Mouse (Mus musculus): ENCODE results near the gene Mlxipl. TPM values are rescaled to one million over a fixed set of nuclear protein-coding genes. Genes with fewer than 3 reads are reported as not detected.
A peak's percentile ranks its signal among the peaks of the same experiment; 100 is the strongest.
"Not testable (repeated sequence)": the region's sequence is repeated elsewhere in the genome, so short reads cannot be mapped to it uniquely, and the experiment has no call there.

Gene Mlxipl
- 0.59 and 1.0 TPM in 2 replicates for polyA plus RNA-seq (2016; fragmentation: Nextera tagmentation; extraction: Ambion mirVana)

DNA sequence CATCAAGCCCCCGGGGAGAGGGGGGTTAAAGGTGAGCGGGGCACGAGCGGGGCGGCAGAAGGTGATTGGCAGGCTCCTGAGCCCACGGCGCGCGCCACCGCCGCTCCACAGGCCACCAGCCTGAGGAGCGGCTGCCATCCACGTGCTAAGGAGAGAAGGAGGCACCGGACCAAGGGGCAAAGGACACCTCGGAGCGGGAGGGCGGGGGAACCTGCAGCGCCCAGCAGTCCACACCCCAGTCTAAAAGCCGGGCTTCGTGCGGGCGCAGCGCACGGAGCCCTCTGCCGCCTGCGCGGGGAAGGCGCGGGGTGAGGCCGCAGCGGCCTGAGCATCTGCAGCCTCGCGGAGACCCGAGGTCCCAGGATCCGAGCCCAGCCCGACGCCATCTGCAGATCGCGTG is at the start of gene Mlxipl:
Mlxipl (plus strand) TSS at position 238 of the 400 bp plus-strand sequence.
- ATAC-seq (ENCODE audit: insufficient number of reproducible peaks, low FRiP score), result no peak
- 3% methylated on average over 39 of the region's 39 CpGs for WGBS
- no peak within 1 kb of the TSS for H3K27ac ChIP-seq (ENCODE audit: poor library complexity, severe bottlenecking)
- peak within 1 kb of the TSS; percentile 35 for H3K4me2 ChIP-seq
- no peaks in the 10 kb centered on the region for H3K36me3 ChIP-seq
- peaks cover 80% of the 10 kb centered on the region for H3K27me3 ChIP-seq (replicated peaks)
- H3K9ac ChIP-seq, result 0 out of 2 replicates have a peak within 1 kb of the TSS, but pooled peaks have one; percentile 4
- H3K4me1 ChIP-seq (replicated peaks), result 0 out of 2 replicates have a peak, but pooled peaks cover 2% of the 10 kb centered on the region
- H3K9me3 ChIP-seq (replicated peaks), result no peaks in the 10 kb centered on the region
- peak within 1 kb of the TSS; percentile 9 for H3K4me3 ChIP-seq

- H3K4me1 ChIP-seq (replicated peaks), result peaks cover 23% of the 10 kb centered on the region
- no peak overlapping the region for H3K4me2 ChIP-seq
- no peak for ATAC-seq (ENCODE audit: insufficient number of reproducible peaks, low FRiP score)
- H3K9ac ChIP-seq, result peak overlapping the region; percentile 42
- H3K9me3 ChIP-seq (replicated peaks), result no peaks in the 10 kb centered on the region
- no peak overlapping the region for H3K4me3 ChIP-seq
- no peaks in the 10 kb centered on the region for H3K27me3 ChIP-seq (replicated peaks)
- no peak overlapping the region for H3K27ac ChIP-seq (ENCODE audit: poor library complexity, severe bottlenecking)
- H3K36me3 ChIP-seq, result peaks cover 56% of the 10 kb centered on the region
- 25% methylated on average over 6 of the region's 6 CpGs for WGBS
These were observed 49.6 kb upstream of the Mlxipl start for GRCm38 (mm10) chr5:135040059-135040458.

- Histone ChIP-seq H3K4me3 (no peak overlapping the region), H3K4me2 (no peak overlapping the region), H3K27me3 (replicated peaks) (no peaks in the 10 kb centered on the region), H3K27ac (ENCODE audit: poor library complexity, severe bottlenecking) (no peak overlapping the region), H3K4me1 (replicated peaks) (peaks cover 18% of the 10 kb centered on the region), H3K9me3 (replicated peaks) (no peaks in the 10 kb centered on the region), H3K36me3 (peaks cover 63% of the 10 kb centered on the region), H3K9ac (peak overlapping the region; percentile 42; the same call in 1 of the 2 replicates)
- ATAC-seq (ENCODE audit: insufficient number of reproducible peaks, low FRiP score), result no peak
- WGBS, result 33% methylated on average over 11 of the region's 11 CpGs
These were observed 48.9 kb upstream of the Mlxipl start for GRCm38 (mm10) chr5:135040777-135041176.

GRCm38 (mm10) chr5:135042105-135042788 is 47.4 kb upstream of the Mlxipl start:
- Histone ChIP-seq H3K4me2 (peak overlapping the region; percentile 21; the same call in 1 of the 2 replicates), H3K27me3 (replicated peaks) (no peaks in the 10 kb centered on the region), H3K4me1 (replicated peaks) (peaks cover 18% of the 10 kb centered on the region), H3K9me3 (replicated peaks) (no peaks in the 10 kb centered on the region), H3K27ac (ENCODE audit: poor library complexity, severe bottlenecking) (no peak overlapping the region), H3K36me3 (peaks cover 71% of the 10 kb centered on the region), H3K4me3 (no peak overlapping the region), H3K9ac (no peak overlapping the region)
- 44% methylated on average over 20 of the region's 21 CpGs for WGBS
- no peak for ATAC-seq (ENCODE audit: insufficient number of reproducible peaks, low FRiP score)

DNA sequence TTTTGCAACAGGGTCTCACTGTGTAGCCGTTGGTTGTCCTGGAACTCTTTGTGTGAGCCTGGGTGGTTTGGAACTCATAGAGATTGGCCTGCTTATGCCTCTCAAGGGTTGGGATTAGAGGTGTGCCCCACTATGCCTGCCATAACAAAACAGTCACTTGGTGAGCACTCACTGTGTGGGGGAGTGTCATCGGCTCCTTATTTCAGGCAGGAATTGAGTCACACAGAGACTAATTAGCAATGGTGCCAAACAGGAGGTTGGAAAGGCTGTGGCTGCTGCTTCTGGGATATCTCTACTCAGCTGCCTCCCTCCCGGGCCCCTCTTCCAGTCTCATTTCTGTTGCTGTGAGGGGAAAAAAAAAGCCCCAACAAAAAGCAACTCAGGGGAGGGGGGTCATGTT is 45.1 kb upstream of the Mlxipl start:
- 88% methylated on average over 3 of the region's 3 CpGs for WGBS
- no peak overlapping the region for H3K9ac ChIP-seq
- ATAC-seq (ENCODE audit: insufficient number of reproducible peaks, low FRiP score), result no peak
- H3K4me2 ChIP-seq, result no peak overlapping the region
- no peak overlapping the region for H3K27ac ChIP-seq (ENCODE audit: poor library complexity, severe bottlenecking)
- peaks cover 68% of the 10 kb centered on the region for H3K36me3 ChIP-seq
- peaks cover 15% of the 10 kb centered on the region for H3K4me1 ChIP-seq (replicated peaks)
- H3K9me3 ChIP-seq (replicated peaks), result no peaks in the 10 kb centered on the region
- H3K27me3 ChIP-seq (replicated peaks), result no peaks in the 10 kb centered on the region
- no peak overlapping the region for H3K4me3 ChIP-seq

GRCm38 (mm10) chr5:135048539-135048938 is 41.2 kb upstream of the Mlxipl start:
- WGBS, result 91% methylated on average over 5 of the region's 5 CpGs
- Histone ChIP-seq H3K9me3 (replicated peaks) (no peaks in the 10 kb centered on the region), H3K4me3 (no peak overlapping the region), H3K36me3 (peaks cover 86% of the 10 kb centered on the region), H3K4me2 (no peak overlapping the region), H3K4me1 (replicated peaks) (no peaks in the 10 kb centered on the region), H3K27me3 (replicated peaks) (no peaks in the 10 kb centered on the region), H3K27ac (ENCODE audit: poor library complexity, severe bottlenecking) (no peak overlapping the region), H3K9ac (no peak overlapping the region)
- no peak for ATAC-seq (ENCODE audit: insufficient number of reproducible peaks, low FRiP score)

DNA sequence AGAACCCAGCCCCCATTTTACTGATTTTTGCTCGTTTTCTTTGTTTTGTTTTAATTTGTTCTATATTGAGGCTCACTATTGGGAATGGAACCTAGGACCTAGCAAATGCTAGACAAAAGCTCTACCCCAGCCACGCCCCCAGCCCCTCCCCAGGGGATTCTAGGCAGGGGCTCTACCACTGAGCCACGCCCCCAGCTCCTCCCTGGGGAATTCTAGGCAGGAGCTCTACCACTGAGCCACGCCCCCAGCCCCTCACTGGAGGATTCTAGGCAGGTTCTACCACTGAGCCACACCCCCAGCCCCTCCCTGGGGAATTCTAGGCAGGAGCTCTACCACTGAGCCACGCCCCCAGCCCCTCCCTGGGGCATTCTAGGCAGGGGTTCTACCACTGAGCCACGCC is 40.4 kb upstream of the Mlxipl start:
- not testable (repeated sequence) for H3K9me3 ChIP-seq (replicated peaks); H3K27ac ChIP-seq (ENCODE audit: poor library complexity, severe bottlenecking); H3K9ac ChIP-seq; H3K27me3 ChIP-seq (replicated peaks); H3K4me2 ChIP-seq; H3K4me3 ChIP-seq; ATAC-seq (ENCODE audit: insufficient number of reproducible peaks, low FRiP score); H3K4me1 ChIP-seq (replicated peaks)
- WGBS, result 85% methylated on average over 6 of the region's 6 CpGs
- peaks cover 90% of the 10 kb centered on the region for H3K36me3 ChIP-seq

GRCm38 (mm10) chr5:135053356-135053755 is 36.3 kb upstream of the Mlxipl start:
- H3K4me1 ChIP-seq (replicated peaks), result no peaks in the 10 kb centered on the region
- H3K27me3 ChIP-seq (replicated peaks), result no peaks in the 10 kb centered on the region
- H3K4me2 ChIP-seq, result no peak overlapping the region
- no peak overlapping the region for H3K27ac ChIP-seq (ENCODE audit: poor library complexity, severe bottlenecking)
- H3K4me3 ChIP-seq, result no peak overlapping the region
- H3K9ac ChIP-seq, result 0 out of 2 replicates have a peak overlapping the region, but pooled peaks have one; percentile 6
- no peak for ATAC-seq (ENCODE audit: insufficient number of reproducible peaks, low FRiP score)
- WGBS, result 67% methylated on average over 12 of the region's 12 CpGs
- H3K9me3 ChIP-seq (replicated peaks), result no peaks in the 10 kb centered on the region
- H3K36me3 ChIP-seq, result peaks cover 93% of the 10 kb centered on the region

DNA sequence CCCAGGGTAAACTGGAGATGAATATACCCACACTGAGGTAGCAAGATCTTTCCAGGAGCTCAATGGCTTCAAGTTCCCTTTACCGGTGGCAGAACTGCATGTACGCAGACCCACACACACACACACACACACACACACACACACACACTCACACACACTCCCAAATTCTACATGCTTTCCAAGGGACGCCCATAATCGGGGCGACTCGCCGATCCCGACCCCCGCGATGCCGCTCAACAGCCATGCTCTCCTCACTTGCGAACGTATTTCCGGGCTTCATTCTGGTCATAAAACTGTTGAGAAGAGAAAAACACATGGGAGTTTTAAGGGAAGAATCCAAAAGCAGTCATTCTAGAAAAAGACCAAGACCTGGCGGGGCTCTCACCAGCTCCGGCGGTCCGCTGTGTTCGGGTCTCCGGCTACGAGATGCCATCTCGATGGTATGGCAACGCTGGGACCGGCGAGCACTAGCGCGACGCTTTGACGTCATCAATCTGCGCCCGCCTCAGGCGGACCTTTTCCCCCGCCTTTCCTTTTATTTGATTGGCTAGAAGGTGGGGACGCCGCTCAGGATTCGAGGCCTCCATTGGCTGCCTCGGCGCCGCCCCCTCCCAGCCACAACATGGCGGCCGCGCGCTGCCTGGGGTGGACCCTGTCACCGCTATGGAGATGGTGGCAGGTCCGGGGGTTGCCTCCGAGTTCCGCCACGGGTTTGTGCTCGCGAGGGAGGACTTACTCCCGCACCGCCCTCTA is 25.9 kb upstream of the Mlxipl start, which contains the start of gene Dnajc30:
Dnajc30 (plus strand) TSS at position 574 of the 753 bp plus-strand sequence.
- peaks cover 59% of the 10 kb centered on the region for H3K36me3 ChIP-seq
- WGBS, result under 1% methylated on average over 52 of the region's 52 CpGs
- peaks cover 21% of the 10 kb centered on the region for H3K4me1 ChIP-seq (replicated peaks)
- peak; percentile 98 for ATAC-seq (ENCODE audit: insufficient number of reproducible peaks, low FRiP score)
- no peaks in the 10 kb centered on the region for H3K27me3 ChIP-seq (replicated peaks)
- H3K9ac ChIP-seq, result peak within 1 kb of the TSS; percentile 91
- peak within 1 kb of the TSS; percentile 94 for H3K4me3 ChIP-seq
- peak within 1 kb of the TSS; percentile 94 for H3K4me2 ChIP-seq
- no peak within 1 kb of the TSS for H3K27ac ChIP-seq (ENCODE audit: poor library complexity, severe bottlenecking)
- H3K9me3 ChIP-seq (replicated peaks), result no peaks in the 10 kb centered on the region

DNA sequence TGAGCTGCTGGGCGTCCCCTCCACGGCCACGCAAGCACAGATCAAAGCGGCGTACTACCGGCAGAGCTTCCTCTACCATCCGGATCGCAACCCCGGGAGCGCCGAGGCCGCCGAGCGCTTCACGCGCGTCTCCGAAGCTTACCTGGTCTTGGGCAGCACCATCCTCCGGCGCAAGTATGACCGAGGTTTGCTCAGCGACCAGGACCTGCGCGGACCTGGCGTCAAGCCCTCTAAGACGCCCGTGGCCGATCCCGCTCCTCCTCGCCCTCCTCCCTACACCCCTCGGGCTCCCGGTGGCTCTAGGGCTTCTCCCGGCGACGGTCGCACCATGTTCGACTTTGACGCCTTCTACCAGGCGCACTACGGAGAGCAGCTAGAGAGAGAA is 25.3 kb upstream of the Mlxipl start:
- Histone ChIP-seq H3K9ac (peak overlapping the region; percentile 91), H3K36me3 (peaks cover 53% of the 10 kb centered on the region), H3K4me3 (peak overlapping the region; percentile 94), H3K4me2 (peak overlapping the region; percentile 94), H3K4me1 (replicated peaks) (peaks cover 21% of the 10 kb centered on the region), H3K9me3 (replicated peaks) (no peaks in the 10 kb centered on the region), H3K27ac (ENCODE audit: poor library complexity, severe bottlenecking) (no peak overlapping the region), H3K27me3 (replicated peaks) (no peaks in the 10 kb centered on the region)
- peak; percentile 46 for ATAC-seq (ENCODE audit: insufficient number of reproducible peaks, low FRiP score)
- under 1% methylated on average over 40 of the region's 40 CpGs for WGBS

DNA sequence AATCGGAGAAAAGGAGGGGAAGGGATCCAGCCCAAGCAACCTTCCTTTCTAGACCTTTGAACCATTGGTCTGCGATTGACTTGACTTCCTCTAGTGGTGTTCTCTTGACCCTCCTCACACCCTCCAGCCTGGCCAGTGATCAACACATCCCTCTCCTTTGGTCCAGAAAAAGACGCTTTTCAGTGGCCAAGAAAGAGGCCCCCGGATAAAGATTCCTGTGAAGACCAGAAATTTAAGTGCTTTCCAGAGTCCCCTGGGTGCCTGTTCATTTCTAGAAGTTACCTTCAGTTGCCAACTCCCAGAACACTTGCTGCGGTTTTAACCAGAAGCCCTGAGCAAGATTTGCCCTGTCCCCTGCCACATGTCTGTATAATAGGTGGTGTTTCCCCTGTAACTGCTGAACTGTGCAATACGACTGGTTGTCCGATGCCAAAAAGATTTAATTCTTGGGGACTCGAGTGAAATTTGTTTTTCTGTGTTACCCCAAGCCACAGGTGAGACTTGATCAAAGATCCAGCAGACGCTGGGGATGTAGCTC is 24.7 kb upstream of the Mlxipl start, which contains the start of gene Bud23:
Bud23 (minus strand) TSS at position 51 of the 538 bp plus-strand sequence.
- not testable (repeated sequence) for ATAC-seq (ENCODE audit: insufficient number of reproducible peaks, low FRiP score); H3K27ac ChIP-seq (ENCODE audit: poor library complexity, severe bottlenecking)
- 70% methylated on average over 9 of the region's 9 CpGs for WGBS

More for the DNA sequence above, 24.7 kb upstream of the Mlxipl start, which contains the start of gene Bud23:
- Histone ChIP-seq H3K36me3 (peaks cover 47% of the 10 kb centered on the region), H3K4me1 (replicated peaks) (peaks cover 21% of the 10 kb centered on the region), H3K9ac (peak within 1 kb of the TSS; percentile 91), H3K4me2 (peak within 1 kb of the TSS; percentile 94), H3K4me3 (peak within 1 kb of the TSS; percentile 94)
- H3K9me3 ChIP-seq (replicated peaks); H3K27me3 ChIP-seq (replicated peaks): not testable (repeated sequence)
